Mouse (Mus musculus) bone marrow macrophage, adult 2 months (primary cell): ENCODE data around the gene Cask.

ENCODE experiments used
- CTCF ChIP-seq: IDR thresholded peaks from 2 replicates; pipeline ENCODE4 v1.5.1; 2012; ENCODE audit warnings: low read depth, mild to moderate bottlenecking, low read length, moderate library complexity
- POLR2A ChIP-seq: IDR thresholded peaks from 2 replicates; pipeline ENCODE4 v1.6.1; 2012; ENCODE audit warnings: mild to moderate bottlenecking, low read depth, low read length, borderline replicate concordance

GRCm38 (mm10) chrX:13686589-13686988 lies 164.6 kb downstream of the Cask start:
- no peak for TF ChIP-seq CTCF
- TF ChIP-seq POLR2A: no peak
